Comparison of ENCODE assay signal across 9 mouse cellular contexts in the genomic region with DNA sequence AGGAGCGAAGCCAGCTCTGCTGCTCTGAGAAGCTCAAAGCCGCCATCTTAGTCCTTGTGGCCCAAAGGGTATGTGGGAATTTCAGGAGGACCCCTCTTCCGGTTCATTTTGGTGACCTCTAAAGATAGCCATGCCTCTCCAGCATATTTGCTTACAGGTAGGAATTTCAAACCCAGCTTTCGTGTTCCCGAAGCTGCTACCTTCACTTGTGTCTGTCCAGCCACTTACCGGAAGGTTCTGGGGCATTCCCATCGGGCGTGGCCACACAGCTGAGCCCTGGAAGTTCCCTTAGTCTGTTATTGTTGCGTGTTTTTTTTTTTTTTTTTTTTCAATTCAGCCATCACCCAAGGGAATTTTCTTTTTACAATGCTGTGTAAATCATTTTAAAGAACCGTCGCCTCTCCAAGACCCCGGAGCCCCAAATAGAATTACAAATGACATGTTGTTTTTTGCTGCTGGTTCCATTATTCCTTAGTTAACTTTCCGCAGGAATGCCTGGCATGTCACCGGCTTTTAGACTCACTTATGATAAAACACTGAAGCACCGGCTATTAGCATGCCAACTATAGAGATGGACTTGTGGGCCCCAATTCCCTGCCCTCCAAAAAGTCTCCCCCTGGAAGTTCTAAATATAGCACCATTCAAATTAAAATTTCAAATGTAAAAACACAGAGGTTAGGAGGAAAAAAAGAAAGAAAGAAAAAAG. TPM values are rescaled to one million over a fixed set of nuclear protein-coding genes. Genes with fewer than 3 reads are reported as not detected.
A peak's percentile ranks its signal among the peaks of the same experiment; 100 is the strongest.
DNase-seq lines count a peak whose midpoint lies in the region; ATAC-seq and TF ChIP-seq lines count a peak whose summit lies in the region.
"Had no signal": no experiment of that assay in that cellular context is flagged by ENCODE, and none has a peak within 500 bp of the region (broad histone marks: within the 10 kb centered on the region; RNA-seq: fewer than 3 reads in every experiment).

No protein-coding gene starts in this region.

- H3K4me1 ChIP-seq in heart, adult 2 months (ENCODE audit: control insufficient read depth, insufficient read depth, low read length), result peaks cover 1% of the 10 kb centered on the region
- H3K4me1 ChIP-seq in forebrain, embryonic 12.5 days, result peaks cover 17% of the 10 kb centered on the region
- H3K4me1 ChIP-seq in midbrain, postnatal 0 days (ENCODE audit: insufficient read depth, low read length), result no peaks in the 10 kb centered on the region; the same call in 1 of the 2 replicates

- H3K4me2 ChIP-seq in forebrain, embryonic 12.5 days, result no peak overlapping the region
- 0 out of 2 replicates have a peak overlapping the region, but pooled peaks have one; percentile 3 for H3K4me2 ChIP-seq in midbrain, postnatal 0 days (ENCODE audit: low read depth, low read length, poor library complexity, severe bottlenecking)

- H3K4me3 ChIP-seq in heart, adult 2 months, result peak overlapping the region; percentile 10; the same call in 1 of the 2 replicates
- H3K4me3 ChIP-seq in forebrain, embryonic 12.5 days (replicated peaks), result no peak overlapping the region
- H3K4me3 ChIP-seq in midbrain, postnatal 0 days (ENCODE audit: low read depth, low read length), result no peak overlapping the region

- no peaks in the 10 kb centered on the region for H3K9me3 ChIP-seq in forebrain, embryonic 12.5 days
- H3K9me3 ChIP-seq in midbrain, postnatal 0 days (ENCODE audit: low read length), result no peaks in the 10 kb centered on the region

- intact Hi-C loops in heart, adult 2 months (cut with DNase I), result no loop called here
- intact Hi-C loops in heart, postnatal 14 days (cut with DNase I), result no loop called here

- DNase-seq in heart, adult 2 months, result peak in 1 of 2 experiments; percentile 47
- no peak for DNase-seq in heart, postnatal 14 days
- DNase-seq in kidney, adult 18-20 months, result peak; percentile 42
- no peak for DNase-seq in midbrain, postnatal 0 days (ENCODE audit: low spot score)
- DNase-seq in layer of hippocampus, postnatal 10 days (ENCODE audit: low spot score in 2 of 2), result no peak
- DNase-seq in frontal cortex, adult 2 months (ENCODE audit: extremely low spot score in 1 of 2, low spot score in 1 of 2), result no peak
- DNase-seq: liver, postnatal 0 days had no signal

- ATAC-seq in forebrain, embryonic 12.5 days (ENCODE audit: low FRiP score), result peak; percentile 49; the same call in 1 of the 2 replicates
- ATAC-seq in midbrain, postnatal 0 days (ENCODE audit: low FRiP score), result no peak
- no peak for ATAC-seq in megakaryocyte-erythroid progenitor cell, adult 5-6 weeks (replicated peaks; ENCODE audit: low FRiP score, low TSS enrichment, poor library complexity, severe bottlenecking)
- ATAC-seq: liver, postnatal 0 days had no signal

- H3K27me3 ChIP-seq in heart, adult 2 months (ENCODE audit: control insufficient read depth, insufficient read depth, low read length), result no peaks in the 10 kb centered on the region
- H3K27me3 ChIP-seq in forebrain, embryonic 12.5 days, result peaks cover 22% of the 10 kb centered on the region
- H3K27me3 ChIP-seq in midbrain, postnatal 0 days (ENCODE audit: insufficient read depth, low read length), result no peaks in the 10 kb centered on the region

- H3K27ac ChIP-seq in heart, adult 2 months, result peak overlapping the region; percentile 18; the same call in 1 of the 2 replicates
- H3K27ac ChIP-seq in forebrain, embryonic 12.5 days, result no peak overlapping the region
- H3K27ac ChIP-seq in midbrain, postnatal 0 days (ENCODE audit: low read depth, low read length), result peak overlapping the region; percentile 32; the same call in 1 of the 2 replicates

- no peak overlapping the region for H3K9ac ChIP-seq in heart, adult 2 months (ENCODE audit: low read depth, low read length)
- no peak overlapping the region for H3K9ac ChIP-seq in forebrain, embryonic 12.5 days
- no peak overlapping the region for H3K9ac ChIP-seq in midbrain, postnatal 0 days (replicated peaks; ENCODE audit: low read length, poor library complexity, severe bottlenecking)
- H3K9ac ChIP-seq: liver, postnatal 0 days had no signal

- no peak for TF ChIP-seq POLR2A in heart, adult 2 months (IDR thresholded peaks at IDR 0.05; ENCODE audit: insufficient read depth, low read depth, low read length)

- WGBS in heart, adult 2 months, result 36% methylated on average over 15 of the region's 15 CpGs
- WGBS in forebrain, embryonic 12.5 days, result 47% methylated on average over 15 of the region's 15 CpGs
- 44% methylated on average over 15 of the region's 15 CpGs for WGBS in midbrain, postnatal 0 days

- TF ChIP-seq CTCF in heart, adult 2 months (IDR thresholded peaks at IDR 0.05), result no peak
- TF ChIP-seq CTCF in midbrain, postnatal 0 days (IDR thresholded peaks at IDR 0.05), result no peak

- no peaks in the 10 kb centered on the region; the same call in 1 of the 2 replicates for H3K36me3 ChIP-seq in heart, adult 2 months (ENCODE audit: control insufficient read depth, insufficient read depth, low read length)
- H3K36me3 ChIP-seq in forebrain, embryonic 12.5 days (replicated peaks), result no peaks in the 10 kb centered on the region
- H3K36me3 ChIP-seq in midbrain, postnatal 0 days (ENCODE audit: insufficient read depth, low read length), result no peaks in the 10 kb centered on the region

- H3K79me2 ChIP-seq in heart, adult 2 months (replicated peaks; ENCODE audit: control insufficient read depth, insufficient read depth, low read length), result no peaks in the 10 kb centered on the region

- TF ChIP-seq EP300 in heart, adult 2 months (IDR thresholded peaks at IDR 0.05; ENCODE audit: insufficient read depth, low read depth, low read length), result no peak

RNA-seq across cellular contexts. Expression of gene Lamc2, which starts 5.1 kb away (rescaled TPM):
- 10 to 100 TPM in 1 of 2 experiments, 1 to 10 TPM in 1; 9.3 to 11.8 TPM for total RNA-seq in heart, adult 2 months (2021)
- 1.6 and 2.5 TPM in 2 replicates for polyA plus RNA-seq in heart, adult 2 months (2012; rRNA removed)
- 10 to 100 TPM in 1 of 2 experiments, 1 to 10 TPM in 1; 6.9 to 10.7 TPM for total RNA-seq in heart, postnatal 14 days (2021)
- polyA plus RNA-seq in forebrain, embryonic 12.5 days (2016; fragmentation: Nextera tagmentation; extraction: Ambion mirVana), result 0.47 and 0.94 TPM in 2 replicates
- total RNA-seq in midbrain, postnatal 0 days (2014; rRNA removed), result 5.1 and 7.6 TPM in 2 replicates
- 4.8 and 5.0 TPM in 2 replicates for polyA plus RNA-seq in midbrain, postnatal 0 days (2015; fragmentation: Nextera tagmentation; extraction: Ambion mirVana)
- not detected in 2 replicates for total RNA-seq in megakaryocyte-erythroid progenitor cell, adult 5-6 weeks (2014; fragmentation: Nextera tagmentation)
- not detected in 2 replicates for total RNA-seq in megakaryocyte-erythroid progenitor cell, adult 5-6 weeks (2017)
- total RNA-seq in layer of hippocampus, postnatal 10 days (2021), result 1 to 10 TPM; 1.9 to 2.7 TPM
- polyA plus RNA-seq in frontal cortex, adult 2 months (2012; rRNA removed), result 3.2 and 4.9 TPM in 2 replicates
